In the genomic region with DNA sequence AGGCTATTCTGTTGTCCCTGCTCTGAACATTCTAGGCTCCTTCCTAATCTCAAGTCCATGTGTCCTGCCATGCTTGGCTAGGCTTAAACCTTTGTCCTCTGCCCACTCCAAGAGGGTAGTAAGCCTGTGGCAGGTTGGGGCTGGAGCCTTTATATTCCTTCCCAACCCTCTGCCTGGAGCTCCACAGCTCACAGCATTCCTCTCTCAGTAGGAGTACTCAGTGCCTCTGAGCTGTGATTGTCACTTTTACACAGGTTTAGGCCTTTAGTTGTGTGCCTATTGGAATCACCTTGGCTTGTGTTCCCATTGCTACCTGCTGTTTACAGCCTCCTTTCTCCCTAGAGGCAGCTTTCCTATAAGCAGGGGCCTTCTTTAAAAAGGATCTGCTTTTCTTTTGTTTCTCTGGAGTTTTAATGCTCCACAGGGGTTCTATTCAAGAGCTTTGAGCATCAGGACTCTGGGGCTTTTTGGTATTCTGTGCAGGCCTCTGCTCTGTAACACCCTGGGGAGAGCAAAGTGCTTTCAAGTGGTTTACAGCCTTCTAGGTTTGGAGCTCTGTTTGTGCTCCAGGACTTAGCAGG, we compare ENCODE assay signal across 14 mouse cellular contexts.
DNase-seq lines count a peak whose midpoint lies in the region; ATAC-seq lines count a peak whose summit lies in the region.
"Had no signal": no experiment of that assay in that cellular context is flagged by ENCODE, and none has a peak within 500 bp of the region (broad histone marks: within the 10 kb centered on the region; RNA-seq: fewer than 3 reads in every experiment).

No protein-coding gene starts in this region.

- no peak overlapping the region for H3K4me2 ChIP-seq in hindbrain, embryonic 14.5 days (replicated peaks)
- H3K4me2 ChIP-seq in neural tube, embryonic 12.5 days (replicated peaks): no peak overlapping the region
- H3K4me2 ChIP-seq in intestine, embryonic 15.5 days (replicated peaks): no peak overlapping the region
- H3K4me2 ChIP-seq: liver, embryonic 11.5 days had no signal

- H3K27ac ChIP-seq in hindbrain, embryonic 14.5 days: no peak overlapping the region
- no peak overlapping the region for H3K27ac ChIP-seq in neural tube, embryonic 12.5 days
- H3K27ac ChIP-seq in intestine, embryonic 15.5 days: no peak overlapping the region

- no peaks in the 10 kb centered on the region for H3K36me3 ChIP-seq in hindbrain, embryonic 14.5 days (replicated peaks; ENCODE audit: control insufficient read depth, insufficient read depth)
- no peaks in the 10 kb centered on the region for H3K36me3 ChIP-seq in neural tube, embryonic 12.5 days
- H3K36me3 ChIP-seq in intestine, embryonic 15.5 days: no peaks in the 10 kb centered on the region

- no peaks in the 10 kb centered on the region; the same call in 1 of the 2 replicates for H3K4me1 ChIP-seq in hindbrain, embryonic 14.5 days (replicated peaks; ENCODE audit: control insufficient read depth, insufficient read depth, low read length)
- H3K4me1 ChIP-seq in neural tube, embryonic 12.5 days: no peaks in the 10 kb centered on the region; the same call in 1 of the 2 replicates
- H3K4me1 ChIP-seq in intestine, embryonic 15.5 days (replicated peaks): no peaks in the 10 kb centered on the region

- no peak overlapping the region for H3K4me3 ChIP-seq in hindbrain, embryonic 14.5 days (replicated peaks; ENCODE audit: low read length)
- H3K4me3 ChIP-seq in neural tube, embryonic 12.5 days: no peak overlapping the region
- no peak overlapping the region for H3K4me3 ChIP-seq in intestine, embryonic 15.5 days (replicated peaks)

- no peaks in the 10 kb centered on the region for H3K27me3 ChIP-seq in hindbrain, embryonic 14.5 days (ENCODE audit: control insufficient read depth, insufficient read depth, low read length)
- H3K27me3 ChIP-seq in neural tube, embryonic 12.5 days (replicated peaks): no peaks in the 10 kb centered on the region
- H3K27me3 ChIP-seq in intestine, embryonic 15.5 days (replicated peaks): no peaks in the 10 kb centered on the region

- H3K9me3 ChIP-seq in hindbrain, embryonic 14.5 days (ENCODE audit: control insufficient read depth, low read length): no peaks in the 10 kb centered on the region
- no peaks in the 10 kb centered on the region for H3K9me3 ChIP-seq in neural tube, embryonic 12.5 days
- no peaks in the 10 kb centered on the region for H3K9me3 ChIP-seq in intestine, embryonic 15.5 days

- no peak overlapping the region for H3K9ac ChIP-seq in hindbrain, embryonic 14.5 days
- no peak overlapping the region for H3K9ac ChIP-seq in neural tube, embryonic 12.5 days
- H3K9ac ChIP-seq in intestine, embryonic 15.5 days: no peak overlapping the region

- peak; percentile 3 for DNase-seq in layer of hippocampus, adult 11-12 months (ENCODE audit: low spot score)
- no peak for DNase-seq in layer of hippocampus, adult 9-10 months (ENCODE audit: low spot score)
- peak; percentile 4 for DNase-seq in embryo, embryonic 9.5 days (ENCODE audit: extremely low spot score)
- no peak for DNase-seq in hindbrain, embryonic 14.5 days (ENCODE audit: low spot score)
- DNase-seq in heart, postnatal 4 days: no peak
- DNase-seq: adrenal gland, adult 8-10 months; cerebellum, adult 2 months; heart, postnatal 14 days; spleen, adult 18-20 months; thymus, adult 2 months had no signal

- ATAC-seq in hindbrain, embryonic 14.5 days (ENCODE audit: low FRiP score): peak; percentile 71; the same call in 1 of the 2 replicates
- ATAC-seq in neural tube, embryonic 12.5 days (ENCODE audit: low FRiP score, low read depth): peak; percentile 85
- no peak for ATAC-seq in intestine, embryonic 15.5 days
- ATAC-seq in CD4-positive, CD25-positive, alpha-beta regulatory T cell, adult 4 months: no peak

Comparison
In these comparisons a context has a peak if more than half of its experiments do, and no peak if none do; other contexts are left out.
1. DNase-seq: peak in layer of hippocampus, adult 11-12 months (single experiment) and embryo, embryonic 9.5 days (single experiment); none in layer of hippocampus, adult 9-10 months (single experiment), hindbrain, embryonic 14.5 days (single experiment) and heart, postnatal 4 days (single experiment).
2. ATAC-seq: peak in hindbrain, embryonic 14.5 days (single experiment) and neural tube, embryonic 12.5 days (single experiment); none in intestine, embryonic 15.5 days (single experiment) and CD4-positive, CD25-positive, alpha-beta regulatory T cell, adult 4 months (single experiment).